Mouse (Mus musculus) limb, embryonic 15.5 days (tissue): ENCODE results near the gene Stk32c. TPM values are rescaled to one million over a fixed set of nuclear protein-coding genes. Genes with fewer than 3 reads are reported as not detected.

Experiments
- ATAC-seq: fragments of 200-750 bp; cut with Nextera tagmentation; 2 replicates; pipeline ENCODE4 v1.8.0; 2017; ENCODE audit warnings: low read depth, moderate TSS enrichment; ENCODE audit not compliant: insufficient number of reproducible peaks, low FRiP score, low TSS enrichment
- H3K27ac ChIP-seq: fragments of 300-500 bp; sonication (generic); 2 replicates; pipeline ENCODE4 v1.5.1; 2015; ENCODE audit warnings: moderate library complexity, mild to moderate bottlenecking, inconsistent platforms
- H3K27me3 ChIP-seq: fragments of 300-500 bp; sonication (generic); 2 replicates; pipeline ENCODE4 v1.6.1; 2015; ENCODE audit warnings: inconsistent platforms
- H3K36me3 ChIP-seq: fragments of 300-500 bp; sonication (generic); 2 replicates; pipeline ENCODE4 v1.6.1; 2015; ENCODE audit warnings: inconsistent platforms
- H3K4me1 ChIP-seq: fragments of 300-500 bp; sonication (generic); 2 replicates; pipeline ENCODE4 v1.6.1; 2015; ENCODE audit warnings: inconsistent platforms
- H3K4me2 ChIP-seq: fragments of 300-500 bp; sonication (generic); 2 replicates; pipeline ENCODE4 v1.6.1; 2015; ENCODE audit warnings: mild to moderate bottlenecking, inconsistent platforms
- H3K4me3 ChIP-seq: fragments of 300-500 bp; sonication (generic); 2 replicates; pipeline ENCODE4 v1.5.1; 2015; ENCODE audit warnings: mild to moderate bottlenecking, inconsistent platforms
- H3K9ac ChIP-seq: fragments of 300-500 bp; sonication (generic); 2 replicates; pipeline ENCODE4 v1.6.1; 2015; ENCODE audit warnings: inconsistent platforms
- H3K9me3 ChIP-seq: fragments of 300-500 bp; sonication (generic); 2 replicates; pipeline ENCODE4 v1.6.1; 2016; ENCODE audit warnings: inconsistent platforms
- WGBS: fragments of 180-500 bp; shearing (Covaris S2); methylation state at CpG from one replicate; pipeline ENCODE4 v1.1.7; 2015; 5-methylcytosine and 5-hydroxymethylcytosine counted together
- polyA plus RNA-seq: library from polyadenylated mRNA; unstranded; fragments of >200 nt; fragmentation: Nextera tagmentation; extraction: Ambion mirVana; gene quantifications from 2 replicates; pipeline ENCODE4 v1.2.1, GENCODE M21; 2015

Stk32c gene
- polyA plus RNA-seq, 1 experiment from 2014 or later: 0.23 TPM

DNA sequence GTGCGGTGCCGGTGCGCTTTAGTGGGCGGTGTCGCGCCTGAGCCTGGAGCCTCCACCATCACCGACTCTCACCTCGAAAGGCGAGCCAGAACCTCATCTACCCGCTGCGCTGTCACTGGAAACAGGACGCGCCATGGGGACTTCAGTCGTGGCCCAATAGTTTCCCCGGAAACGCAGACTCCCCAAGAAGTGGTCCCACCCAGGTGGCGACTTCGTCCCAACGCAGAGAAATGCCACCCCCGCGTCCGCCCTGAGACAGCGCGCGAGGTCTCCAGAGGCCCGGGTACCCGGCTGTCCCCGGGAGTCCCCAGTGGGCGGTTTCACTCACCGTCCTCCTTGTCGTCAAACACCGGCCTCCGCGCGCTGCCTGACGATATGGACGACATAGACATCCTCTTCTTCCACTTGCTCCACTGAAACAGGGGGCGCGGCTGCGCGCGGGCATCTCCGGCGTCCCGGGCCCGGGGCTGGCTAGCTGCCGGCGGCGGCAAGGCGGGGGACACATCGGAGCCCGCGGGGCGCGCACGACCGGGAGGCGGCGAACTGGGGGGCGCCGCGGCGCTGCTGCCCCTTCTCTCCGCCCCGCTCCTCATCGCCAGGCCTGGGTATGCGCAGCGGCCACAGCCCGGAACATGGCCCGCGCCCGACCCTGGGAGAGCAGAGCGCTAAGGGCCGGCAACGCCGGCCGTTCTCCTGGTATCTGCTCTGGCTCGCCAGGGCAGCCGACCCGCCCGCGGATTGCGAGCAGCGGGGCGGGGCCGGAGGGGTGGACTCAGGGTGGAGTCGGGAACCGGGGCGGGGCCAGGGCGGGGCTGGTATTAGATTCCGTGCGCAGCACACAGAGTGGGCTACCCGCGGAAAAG lies 25.1 kb downstream of the Stk32c start:
- Histone ChIP-seq H3K4me3 (peak overlapping the region; percentile 67), H3K27ac (0 out of 2 replicates have a peak overlapping the region, but pooled peaks have one; percentile 8), H3K27me3 (peaks cover 48% of the 10 kb centered on the region), H3K4me1 (peaks cover 14% of the 10 kb centered on the region), H3K9ac (peak overlapping the region; percentile 45; the same call in 1 of the 2 replicates), H3K4me2 (peak overlapping the region; percentile 99), H3K9me3 (no peaks in the 10 kb centered on the region), H3K36me3 (no peaks in the 10 kb centered on the region)
- peak; percentile 90 for ATAC-seq
- under 1% methylated on average over 87 of the region's 94 CpGs for WGBS

DNA sequence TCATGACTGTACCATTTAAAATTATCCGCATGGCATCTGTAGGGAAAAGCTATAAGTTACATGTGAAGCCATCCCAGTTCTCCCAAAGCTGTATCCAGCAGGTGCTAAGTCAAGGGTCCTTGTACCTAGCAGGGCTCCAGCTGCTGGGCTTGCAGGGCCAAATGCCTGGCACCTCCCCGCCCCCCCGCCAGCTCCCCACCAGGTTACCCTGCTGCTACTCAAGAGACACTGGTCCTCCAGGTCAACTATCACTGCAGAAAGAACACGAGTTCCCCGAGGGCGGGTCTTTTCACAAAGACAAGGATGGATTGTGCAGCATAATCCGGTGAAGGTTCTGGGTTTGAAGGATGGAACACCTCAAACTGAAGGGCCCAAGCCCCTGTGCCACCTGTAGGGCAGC lies 25.8 kb downstream of the Stk32c start:
- Histone ChIP-seq H3K4me3 (peak overlapping the region; percentile 67), H3K4me1 (peaks cover 14% of the 10 kb centered on the region), H3K27me3 (peaks cover 48% of the 10 kb centered on the region), H3K9ac (no peak overlapping the region), H3K9me3 (no peaks in the 10 kb centered on the region), H3K27ac (no peak overlapping the region), H3K36me3 (no peaks in the 10 kb centered on the region), H3K4me2 (peak overlapping the region; percentile 99)
- WGBS: 40% methylated on average over 7 of the region's 7 CpGs
- no peak for ATAC-seq

DNA sequence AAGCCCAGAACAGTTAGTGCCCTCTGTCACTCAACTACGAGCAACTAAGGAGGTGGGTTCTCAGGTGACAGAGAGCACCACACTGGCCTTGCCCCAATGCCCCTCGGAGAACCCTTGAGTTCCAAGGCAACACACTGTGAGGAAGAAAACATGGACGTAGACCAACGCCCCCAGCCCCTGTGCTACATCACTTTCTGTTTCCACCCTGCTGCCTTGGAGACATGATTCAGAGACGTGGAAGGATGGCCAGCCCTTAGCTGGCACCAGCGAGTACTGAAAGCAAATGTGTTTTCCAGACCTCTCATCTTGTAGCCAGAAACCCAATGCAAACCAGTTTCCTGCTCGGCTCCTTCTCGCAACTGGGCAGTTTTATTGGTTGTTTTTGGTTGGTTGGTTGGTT lies 26.7 kb downstream of the Stk32c start:
- Histone ChIP-seq H3K27ac (no peak overlapping the region), H3K9me3 (no peaks in the 10 kb centered on the region), H3K27me3 (peaks cover 48% of the 10 kb centered on the region), H3K4me1 (peaks cover 14% of the 10 kb centered on the region), H3K36me3 (no peaks in the 10 kb centered on the region), H3K9ac (no peak overlapping the region), H3K4me3 (no peak overlapping the region), H3K4me2 (no peak overlapping the region)
- ATAC-seq: no peak
- WGBS: 43% methylated on average over 8 of the region's 8 CpGs

DNA sequence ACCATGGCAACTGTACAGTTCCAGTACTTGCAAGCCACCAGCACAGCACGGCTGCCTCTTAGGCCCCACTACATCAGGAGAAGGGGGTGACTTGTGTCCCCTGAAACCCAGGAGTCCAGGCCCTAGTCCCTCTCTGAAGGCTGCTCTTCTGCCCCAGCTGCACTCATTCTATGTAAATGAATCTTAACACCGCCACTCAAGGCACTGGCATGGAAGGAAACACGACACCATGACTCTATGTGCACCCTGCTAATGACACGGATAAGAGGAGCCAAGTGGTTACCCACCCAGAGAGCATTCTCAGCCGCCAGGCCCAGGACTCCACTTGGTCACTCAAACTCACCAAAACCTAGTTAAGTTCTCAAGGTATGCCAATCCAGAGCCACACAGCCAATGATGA lies 27.1 kb downstream of the Stk32c start:
- no peaks in the 10 kb centered on the region for H3K36me3 ChIP-seq
- H3K27ac ChIP-seq: no peak overlapping the region
- peaks cover 48% of the 10 kb centered on the region for H3K27me3 ChIP-seq
- no peaks in the 10 kb centered on the region for H3K9me3 ChIP-seq
- ATAC-seq: no peak
- no peak overlapping the region for H3K9ac ChIP-seq
- H3K4me1 ChIP-seq: peaks cover 14% of the 10 kb centered on the region
- WGBS: 28% methylated on average over 5 of the region's 5 CpGs
- no peak overlapping the region for H3K4me2 ChIP-seq
- no peak overlapping the region for H3K4me3 ChIP-seq

DNA sequence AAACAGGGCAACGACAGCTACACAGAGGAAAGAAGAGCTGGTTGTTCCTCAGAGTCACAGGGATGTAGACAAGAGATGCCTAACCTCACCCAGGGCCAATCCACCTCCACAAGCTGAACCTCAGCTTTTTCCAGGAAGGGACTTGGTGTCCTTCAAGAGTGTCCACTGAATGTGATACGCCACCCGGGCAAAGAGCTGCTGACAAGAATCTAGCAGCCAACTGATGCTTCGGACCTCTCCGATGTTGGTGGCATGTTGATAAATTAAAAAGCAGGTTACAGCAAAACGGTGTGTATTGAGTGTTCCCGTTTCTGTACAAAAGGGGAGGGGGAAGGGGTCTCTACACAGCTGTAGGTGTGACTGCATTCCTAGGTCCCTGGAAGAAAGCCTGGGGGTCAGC lies 28.3 kb downstream of the Stk32c start:
- peaks cover 42% of the 10 kb centered on the region for H3K27me3 ChIP-seq
- WGBS: 81% methylated on average over 7 of the region's 7 CpGs

DNA sequence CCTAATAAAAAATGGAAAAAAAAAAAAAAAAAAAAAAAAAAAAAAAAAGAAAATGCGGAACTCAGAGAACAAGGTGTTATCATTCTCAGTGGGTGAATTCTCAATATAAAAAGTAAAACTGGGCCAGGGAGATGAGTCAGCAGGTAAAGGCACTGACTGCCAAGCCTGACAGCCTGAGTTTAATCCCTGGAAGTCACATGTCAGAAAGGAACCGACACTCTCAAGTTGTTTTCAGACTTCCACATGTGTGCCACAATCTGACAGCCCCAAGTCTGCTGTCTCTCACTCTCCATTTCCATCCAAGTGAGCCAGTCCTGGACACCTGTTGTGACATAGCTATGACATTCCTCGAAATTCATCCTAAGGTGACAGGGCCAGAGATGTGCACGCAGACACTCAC lies 28.7 kb downstream of the Stk32c start:
- no peak overlapping the region for H3K4me3 ChIP-seq
- H3K9ac ChIP-seq: no peak overlapping the region
- peaks cover 14% of the 10 kb centered on the region for H3K4me1 ChIP-seq
- no peak overlapping the region for H3K4me2 ChIP-seq
- no peaks in the 10 kb centered on the region for H3K9me3 ChIP-seq
- 74% methylated on average over 4 of the region's 4 CpGs for WGBS
- H3K27ac ChIP-seq: no peak overlapping the region
- peaks cover 42% of the 10 kb centered on the region for H3K27me3 ChIP-seq
- ATAC-seq: no peak
- no peaks in the 10 kb centered on the region for H3K36me3 ChIP-seq

More for the DNA sequence above, 28.3 kb downstream of the Stk32c start:
- H3K9me3 ChIP-seq: no peaks in the 10 kb centered on the region
- peaks cover 14% of the 10 kb centered on the region for H3K4me1 ChIP-seq
- no peak overlapping the region for H3K27ac ChIP-seq
- no peak overlapping the region for H3K9ac ChIP-seq
- ATAC-seq: no peak
- no peaks in the 10 kb centered on the region for H3K36me3 ChIP-seq
- H3K4me2 ChIP-seq: no peak overlapping the region
- no peak overlapping the region for H3K4me3 ChIP-seq

DNA sequence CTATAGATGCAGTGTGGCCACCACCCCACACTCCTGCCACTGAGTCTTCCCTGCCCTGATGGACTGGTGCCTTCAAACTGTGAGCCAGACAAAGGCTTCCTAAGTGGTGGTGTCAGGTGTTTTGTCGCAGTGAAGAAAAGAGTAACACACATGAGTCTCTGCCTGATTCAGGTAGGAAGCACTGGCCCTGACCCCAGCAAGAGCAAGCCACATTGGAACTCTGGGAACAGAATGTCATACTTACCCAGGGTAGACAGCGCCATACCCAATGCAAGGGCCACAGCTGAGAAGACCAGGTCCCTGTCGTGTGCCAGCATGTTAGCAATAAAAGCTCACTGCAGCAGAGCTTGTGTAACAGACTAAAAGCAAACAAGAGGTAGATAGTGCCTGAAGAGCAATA lies 33.0 kb downstream of the Stk32c start:
- no peak overlapping the region for H3K9ac ChIP-seq
- H3K4me3 ChIP-seq: no peak overlapping the region
- no peaks in the 10 kb centered on the region for H3K4me1 ChIP-seq
- no peak overlapping the region for H3K4me2 ChIP-seq
- no peaks in the 10 kb centered on the region for H3K9me3 ChIP-seq
- no peak for ATAC-seq
- 90% methylated on average over 3 of the region's 3 CpGs for WGBS
- 0 out of 2 replicates have a peak, but pooled peaks cover 6% of the 10 kb centered on the region for H3K27me3 ChIP-seq
- H3K36me3 ChIP-seq: no peaks in the 10 kb centered on the region
- no peak overlapping the region for H3K27ac ChIP-seq

DNA sequence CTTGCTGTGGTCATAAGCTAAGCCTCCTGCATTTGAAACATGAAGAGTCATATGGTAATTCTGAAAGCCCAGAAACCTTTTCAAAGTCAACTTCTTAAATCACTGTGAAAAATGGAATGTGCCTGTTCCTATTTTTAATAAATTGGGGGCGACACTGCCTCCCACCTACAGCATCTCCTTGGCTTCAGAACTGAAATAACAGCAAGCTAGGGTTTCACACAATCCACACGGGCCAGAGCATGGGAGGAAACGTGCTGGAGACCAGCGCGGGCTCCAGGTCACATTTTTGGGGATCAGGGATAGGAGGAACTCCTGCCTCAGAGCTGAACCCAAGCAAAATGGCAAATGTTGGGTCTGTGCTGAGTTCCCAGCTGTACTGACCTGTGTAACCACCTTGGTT lies 33.8 kb downstream of the Stk32c start:
- Histone ChIP-seq H3K4me1 (no peaks in the 10 kb centered on the region), H3K27me3 (no peaks in the 10 kb centered on the region), H3K9ac (no peak overlapping the region), H3K4me3 (no peak overlapping the region), H3K36me3 (no peaks in the 10 kb centered on the region), H3K27ac (no peak overlapping the region), H3K4me2 (no peak overlapping the region), H3K9me3 (no peaks in the 10 kb centered on the region)
- no peak for ATAC-seq
- 74% methylated on average over 5 of the region's 5 CpGs for WGBS

DNA sequence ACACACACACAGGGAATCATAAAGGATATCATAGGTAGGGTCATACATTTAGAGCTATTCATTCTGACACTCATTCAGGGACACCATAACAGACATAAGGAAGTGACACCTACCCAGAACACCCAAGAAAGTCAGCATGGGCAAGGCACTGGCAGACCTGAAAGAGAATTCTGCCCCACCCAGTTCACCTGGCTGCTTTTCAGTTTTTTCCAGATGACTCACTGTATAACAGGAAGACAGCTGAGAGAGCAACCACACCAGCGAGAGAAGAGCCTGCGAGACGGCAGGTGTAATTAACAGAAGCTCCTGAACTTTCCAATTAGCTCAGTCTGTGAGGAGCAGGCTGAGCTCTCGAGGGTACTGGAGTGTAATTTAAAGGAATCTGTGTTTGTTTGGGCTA lies 44.0 kb downstream of the Stk32c start:
- H3K27me3 ChIP-seq: no peaks in the 10 kb centered on the region
- no peaks in the 10 kb centered on the region for H3K36me3 ChIP-seq
- H3K4me2 ChIP-seq: no peak overlapping the region
- H3K4me3 ChIP-seq: no peak overlapping the region
- H3K9ac ChIP-seq: no peak overlapping the region
- no peak for ATAC-seq
- H3K9me3 ChIP-seq: no peaks in the 10 kb centered on the region
- H3K4me1 ChIP-seq: no peaks in the 10 kb centered on the region
- WGBS: 32% methylated on average over 4 of the region's 4 CpGs
- H3K27ac ChIP-seq: no peak overlapping the region

DNA sequence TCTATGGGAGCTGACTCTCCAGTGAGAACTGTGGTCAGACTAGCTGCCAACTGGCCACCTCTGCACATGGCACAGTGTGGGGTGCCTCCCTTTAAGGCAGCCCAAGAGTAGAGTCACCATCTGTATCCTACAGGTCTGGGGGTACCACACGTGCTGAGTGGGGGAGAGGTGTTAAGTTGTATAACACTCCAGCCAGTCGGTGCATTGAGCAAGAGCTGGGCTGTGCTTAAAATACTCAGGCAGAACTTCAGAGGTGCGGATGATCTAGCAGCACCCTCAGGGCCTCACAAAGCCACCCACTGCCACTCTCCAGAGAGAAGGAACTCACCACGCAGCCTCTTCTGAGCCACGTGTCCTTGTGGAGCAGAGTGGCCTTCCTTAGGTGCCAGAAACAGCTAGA lies 48.7 kb downstream of the Stk32c start:
- H3K9me3 ChIP-seq: no peaks in the 10 kb centered on the region
- no peak; the same call in 1 of the 2 replicates for ATAC-seq
- WGBS: 52% methylated on average over 5 of the region's 5 CpGs

DNA sequence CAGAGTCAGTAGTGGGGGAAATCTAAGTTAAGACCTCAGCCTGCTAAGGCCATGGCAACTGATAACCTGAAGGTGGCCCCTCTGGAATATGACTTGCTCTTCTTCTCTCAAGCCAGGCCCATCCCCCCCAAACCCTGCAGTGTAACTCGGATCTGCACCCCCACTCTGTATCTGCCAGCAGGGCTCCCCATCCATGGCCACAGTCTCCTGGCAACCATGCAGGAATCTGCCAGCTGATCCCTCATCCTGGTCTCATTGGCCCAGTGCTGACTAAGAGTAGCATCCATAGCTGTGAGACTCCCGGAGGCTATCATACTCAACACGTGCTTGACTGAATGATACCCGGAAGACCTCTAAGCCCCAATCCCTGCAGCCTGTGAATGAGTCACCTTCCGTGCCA lies 54.2 kb downstream of the Stk32c start:
- no peaks in the 10 kb centered on the region for H3K4me1 ChIP-seq
- H3K27me3 ChIP-seq: no peaks in the 10 kb centered on the region
- no peaks in the 10 kb centered on the region for H3K36me3 ChIP-seq
- 80% methylated on average over 5 of the region's 5 CpGs for WGBS
- ATAC-seq: no peak
- H3K4me3 ChIP-seq: no peak overlapping the region
- H3K9me3 ChIP-seq: no peaks in the 10 kb centered on the region
- no peak overlapping the region for H3K27ac ChIP-seq
- no peak overlapping the region for H3K9ac ChIP-seq
- no peak overlapping the region for H3K4me2 ChIP-seq

More for the DNA sequence above, 48.7 kb downstream of the Stk32c start:
- Histone ChIP-seq H3K4me3 (no peak overlapping the region), H3K27ac (no peak overlapping the region), H3K27me3 (no peaks in the 10 kb centered on the region), H3K9ac (no peak overlapping the region), H3K36me3 (no peaks in the 10 kb centered on the region), H3K4me2 (no peak overlapping the region), H3K4me1 (no peaks in the 10 kb centered on the region)

DNA sequence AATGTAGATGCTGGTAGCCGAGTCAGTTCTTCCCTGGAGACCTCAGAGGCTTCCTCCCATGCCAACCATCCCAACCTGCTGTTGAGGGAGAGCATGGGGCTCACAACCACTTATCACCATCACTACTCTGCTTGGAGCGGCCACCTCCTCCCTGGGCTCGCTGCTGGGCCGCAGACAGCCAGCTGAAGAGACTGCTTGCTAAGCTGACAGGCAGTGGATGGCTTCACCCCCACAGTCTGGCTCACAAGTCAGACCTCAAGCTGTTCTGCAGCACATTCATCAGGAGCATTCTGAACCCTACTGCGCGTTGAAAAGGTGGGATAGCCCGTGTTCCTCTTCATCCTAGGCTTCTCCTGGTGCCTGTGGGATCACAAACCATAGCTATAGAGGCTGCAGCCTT lies 54.6 kb downstream of the Stk32c start:
- no peak overlapping the region for H3K4me2 ChIP-seq
- no peak overlapping the region for H3K9ac ChIP-seq
- H3K4me3 ChIP-seq: no peak overlapping the region
- ATAC-seq: no peak
- no peaks in the 10 kb centered on the region for H3K4me1 ChIP-seq
- H3K27ac ChIP-seq: no peak overlapping the region
- whole genome bisulfite sequencing: 76% methylated on average over 7 of the region's 7 CpGs
- no peaks in the 10 kb centered on the region for H3K9me3 ChIP-seq
- no peaks in the 10 kb centered on the region for H3K36me3 ChIP-seq
- no peaks in the 10 kb centered on the region for H3K27me3 ChIP-seq
